Mouse (Mus musculus) small intestine, adult 2 months (tissue): ENCODE results near the gene Speer4f1. TPM values are rescaled to one million over a fixed set of nuclear protein-coding genes. Genes with fewer than 3 reads are reported as not detected.
"Not testable (repeated sequence)": the region's sequence is repeated elsewhere in the genome, so short reads cannot be mapped to it uniquely, and the experiment has no call there.

Experiments
- H3K27ac ChIP-seq: fragments of 200-500 bp; 2 replicates; pipeline ENCODE4 v1.5.1; 2012; ENCODE audit warnings: low read depth, low read length, control low read depth, inconsistent platforms; ENCODE audit not compliant: insufficient read depth
- H3K27me3 ChIP-seq: fragments of 200-500 bp; 2 replicates; pipeline ENCODE4 v1.6.1; 2012; ENCODE audit warnings: mild to moderate bottlenecking, moderate library complexity, low read length, inconsistent platforms; ENCODE audit not compliant: control insufficient read depth, insufficient read depth
- H3K36me3 ChIP-seq: fragments of 200-500 bp; 2 replicates; pipeline ENCODE4 v1.6.1; 2012; ENCODE audit warnings: mild to moderate bottlenecking, low read length, control low read depth, inconsistent platforms; ENCODE audit not compliant: control insufficient read depth, insufficient read depth
- H3K4me1 ChIP-seq: fragments of 200-500 bp; 2 replicates; pipeline ENCODE4 v1.6.1; 2012; ENCODE audit warnings: low read length, inconsistent platforms, mixed read lengths; ENCODE audit not compliant: control insufficient read depth, insufficient read depth, insufficient read length
- H3K4me3 ChIP-seq: fragments of 200-500 bp; 2 replicates; pipeline ENCODE4 v1.5.1; 2012; ENCODE audit warnings: low read depth, mild to moderate bottlenecking, control low read depth, inconsistent platforms, low read length, moderate library complexity
- CTCF ChIP-seq: fragments of 200-500 bp; IDR thresholded peaks from 2 replicates; pipeline ENCODE4 v1.5.1; 2012; ENCODE audit warnings: low read depth, mild to moderate bottlenecking, control low read depth, inconsistent platforms, low read length, moderate library complexity, mixed read lengths; ENCODE audit not compliant: insufficient replicate concordance, insufficient read length; ENCODE audit errors: extremely low read depth
- POLR2A ChIP-seq: fragments of 200-500 bp; IDR thresholded peaks from 2 replicates; pipeline ENCODE4 v1.6.1; 2012; ENCODE audit warnings: low read depth, mild to moderate bottlenecking, control low read depth, inconsistent platforms, low read length, moderate library complexity
- WGBS: fragments of 180-500 bp; shearing (Covaris S2); methylation state at CpG from one replicate; pipeline ENCODE4 v1.1.7; 2018; 5-methylcytosine and 5-hydroxymethylcytosine counted together
- polyA plus RNA-seq: library from polyadenylated mRNA; depleted of rRNA; stranded (reverse); fragments of >200 nt; gene quantifications from 2 replicates; pipeline ENCODE4 v1.2.3, GENCODE M21; 2012

The Speer4f1 gene
- polyA plus RNA-seq, 1 experiment = not detected

GRCm38 (mm10) chr5:17456671-17457070 is 19.2 kb upstream of the Speer4f1 start:
- Histone ChIP-seq H3K27me3 (no peaks in the 10 kb centered on the region), H3K36me3 (no peaks in the 10 kb centered on the region), H3K4me3 (no peak overlapping the region), H3K4me1 (no peaks in the 10 kb centered on the region), H3K27ac (no peak overlapping the region)
- TF ChIP-seq POLR2A = no peak
- 84% methylated on average over 3 of the region's 3 CpGs for WGBS

GRCm38 (mm10) chr5:17468120-17468519 is 7.8 kb upstream of the Speer4f1 start:
- H3K4me3 ChIP-seq, H3K4me1 ChIP-seq, H3K36me3 ChIP-seq, H3K27ac ChIP-seq, H3K27me3 ChIP-seq: not testable (repeated sequence)
- WGBS = 68% methylated on average over 4 of the region's 4 CpGs

- no peak for TF ChIP-seq POLR2A
- TF ChIP-seq CTCF = no peak
- Histone ChIP-seq H3K4me3 (no peak overlapping the region), H3K36me3 (no peaks in the 10 kb centered on the region), H3K4me1 (no peaks in the 10 kb centered on the region), H3K27me3 (no peaks in the 10 kb centered on the region), H3K27ac (no peak overlapping the region)
- 45% methylated on average over 1 of the region's 1 CpGs for WGBS
Measured at GRCm38 (mm10) chr5:17476476-17476875, 578 bp downstream of the Speer4f1 start.

GRCm38 (mm10) chr5:17489894-17490293 is 14.0 kb downstream of the Speer4f1 start:
- Histone ChIP-seq H3K4me1 (no peaks in the 10 kb centered on the region), H3K27ac (no peak overlapping the region), H3K36me3 (no peaks in the 10 kb centered on the region), H3K4me3 (no peak overlapping the region), H3K27me3 (no peaks in the 10 kb centered on the region)
- TF ChIP-seq POLR2A (no peak), CTCF (no peak)
- WGBS = 73% methylated on average over 1 of the region's 1 CpGs

DNA sequence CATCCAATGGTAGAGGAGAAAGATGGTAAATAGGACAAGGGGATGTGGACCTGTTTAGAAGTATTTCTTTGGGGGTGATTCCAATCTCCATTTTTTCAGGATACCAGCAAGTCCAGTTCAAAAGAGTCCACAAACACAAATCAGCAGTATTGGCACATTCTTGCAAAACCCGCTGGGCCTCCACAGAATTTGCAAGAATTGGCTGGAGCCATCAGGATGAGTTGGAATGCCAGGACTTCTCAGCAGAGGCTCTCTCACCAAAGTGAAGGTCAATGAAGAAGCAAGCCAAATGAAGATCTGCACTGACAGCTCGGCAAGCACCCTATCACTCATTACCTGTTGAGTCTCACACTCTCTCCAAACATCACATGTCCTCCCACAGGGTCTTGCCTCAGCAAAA is 19.7 kb downstream of the Speer4f1 start:
- Histone ChIP-seq H3K4me3 (no peak overlapping the region), H3K27me3 (no peaks in the 10 kb centered on the region), H3K36me3 (no peaks in the 10 kb centered on the region), H3K27ac (no peak overlapping the region), H3K4me1 (no peaks in the 10 kb centered on the region)
- TF ChIP-seq POLR2A (no peak), CTCF (no peak)
- 79% methylated on average over 2 of the region's 2 CpGs for WGBS

GRCm38 (mm10) chr5:17496650-17497049 is 20.8 kb downstream of the Speer4f1 start:
- TF ChIP-seq POLR2A (no peak), CTCF (no peak)
- no peaks in the 10 kb centered on the region for H3K27me3 ChIP-seq
- no peaks in the 10 kb centered on the region for H3K4me1 ChIP-seq
- 87% methylated on average over 5 of the region's 5 CpGs for WGBS
- H3K4me3 ChIP-seq = no peak overlapping the region
- H3K36me3 ChIP-seq = no peaks in the 10 kb centered on the region
- H3K27ac ChIP-seq = no peak overlapping the region

- Histone ChIP-seq H3K4me3 (no peak overlapping the region), H3K27ac (no peak overlapping the region), H3K27me3 (no peaks in the 10 kb centered on the region), H3K4me1 (no peaks in the 10 kb centered on the region), H3K36me3 (no peaks in the 10 kb centered on the region)
- TF ChIP-seq POLR2A (no peak), CTCF (no peak)
- WGBS = 90% methylated on average over 1 of the region's 1 CpGs
Measured at GRCm38 (mm10) chr5:17499873-17500329, 24.0 kb downstream of the Speer4f1 start.

DNA sequence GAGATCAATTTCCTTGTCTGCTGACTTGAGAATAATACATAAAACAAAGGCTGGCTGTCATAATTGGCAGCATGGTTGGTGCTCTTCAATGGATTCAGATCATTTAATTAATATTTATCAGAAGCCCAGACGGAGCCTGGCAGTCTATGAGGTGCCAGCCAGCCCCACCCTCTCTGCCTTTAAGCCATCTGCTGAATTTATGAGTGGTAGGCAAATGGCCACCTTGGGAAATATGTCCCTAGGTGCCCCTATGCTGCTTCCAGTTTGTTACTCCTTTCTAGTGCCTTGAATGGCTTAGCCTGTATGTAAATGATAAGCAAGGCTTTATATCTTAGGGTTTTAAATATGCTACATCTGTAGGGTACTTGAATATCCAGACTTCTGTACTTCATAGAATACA is 25.0 kb downstream of the Speer4f1 start:
- Histone ChIP-seq H3K27me3 (no peaks in the 10 kb centered on the region), H3K4me3 (no peak overlapping the region), H3K4me1 (no peaks in the 10 kb centered on the region), H3K27ac (no peak overlapping the region), H3K36me3 (no peaks in the 10 kb centered on the region)
- WGBS = 26% methylated on average over 1 of the region's 1 CpGs
- TF ChIP-seq CTCF (no peak), POLR2A (no peak)
